Mouse (Mus musculus) ES-E14 (cell line): Measurements from ENCODE around the gene Qtrt2. TPM values are rescaled to one million over a fixed set of nuclear protein-coding genes. Genes with fewer than 3 reads are reported as not detected.

ENCODE experiments used
- DNase-seq: peaks from one replicate; pipeline ENCODE4 v3.0.0-alpha.2; 2013; ENCODE audit warnings: low read depth, low spot score
- H3K27ac ChIP-seq: 2 replicates; pipeline ENCODE4 v1.5.1; 2012; ENCODE audit warnings: low read depth, mild to moderate bottlenecking, low read length, moderate library complexity, mixed read lengths; ENCODE audit not compliant: poor library complexity, insufficient read depth, severe bottlenecking
- H3K36me3 ChIP-seq: 2 replicates; pipeline ENCODE4 v1.6.1; 2012; ENCODE audit warnings: mild to moderate bottlenecking, low read length, moderate library complexity, mixed read lengths; ENCODE audit not compliant: control insufficient read depth, poor library complexity, insufficient read depth, severe bottlenecking
- H3K4me1 ChIP-seq, 2 experiments: fragments of 150-350 bp in 1 of 2; sonication (generic) in 1 of 2; 2 replicates each; pipeline ENCODE4 v1.6.1; 2012; ENCODE audit warnings: low read length in 2 of 2, mild to moderate bottlenecking in 1 of 2, mixed read lengths in 1 of 2; ENCODE audit not compliant: control insufficient read depth in 2 of 2, insufficient read depth in 2 of 2, poor library complexity in 1 of 2
- H3K4me3 ChIP-seq, 2 experiments: fragments of 150-350 bp in 1 of 2; sonication (generic) in 1 of 2; 2 replicates each; pipeline ENCODE4 v1.5.1; 2012; ENCODE audit warnings: low read length in 2 of 2, low read depth in 1 of 2, mild to moderate bottlenecking in 1 of 2, mixed read lengths in 1 of 2; ENCODE audit not compliant: insufficient read depth in 1 of 2, poor library complexity in 1 of 2, severe bottlenecking in 1 of 2
- H3K9ac ChIP-seq: 2 replicates; pipeline ENCODE4 v1.6.1; 2012; ENCODE audit warnings: low read depth, mild to moderate bottlenecking, low read length, mixed read lengths; ENCODE audit not compliant: poor library complexity, insufficient read depth, severe bottlenecking
- H3K9me3 ChIP-seq: fragments of 150-350 bp; sonication (generic); 2 replicates; pipeline ENCODE4 v1.6.1; 2012; ENCODE audit warnings: low read depth, mild to moderate bottlenecking, low read length; ENCODE audit not compliant: control insufficient read depth, insufficient read depth
- CHD2 ChIP-seq: IDR thresholded peaks from 2 replicates; pipeline ENCODE4 v1.6.1; 2014; ENCODE audit warnings: mild to moderate bottlenecking, low read depth, low read length, inconsistent platforms
- HCFC1 ChIP-seq: IDR thresholded peaks from 2 replicates; pipeline ENCODE4 v1.6.1; 2012; ENCODE audit warnings: low read length, inconsistent platforms, borderline replicate concordance; ENCODE audit not compliant: insufficient read depth
- MAFK ChIP-seq: IDR thresholded peaks from 2 replicates; pipeline ENCODE4 v1.6.1; 2014; ENCODE audit warnings: mild to moderate bottlenecking, low read depth, low read length, inconsistent platforms; ENCODE audit not compliant: insufficient read depth
- ZC3H11A ChIP-seq: IDR thresholded peaks from 2 replicates; pipeline ENCODE4 v1.6.1; 2012; ENCODE audit warnings: low read depth, mild to moderate bottlenecking, inconsistent platforms, low read length, borderline replicate concordance
- ZNF384 ChIP-seq: IDR thresholded peaks from 2 replicates; pipeline ENCODE4 v1.6.1; 2012; ENCODE audit warnings: low read depth, low read length, inconsistent platforms
- in situ Hi-C, 2 experiments: fragments of 600-800 bp; cut with MboI; formaldehyde crosslinking; loops; one replicate each; pipeline ENCODE4 v1.15.1; 2025; ENCODE audit warnings: low sequenced_read_pairs in 2 of 2, inconsistent platforms in 1 of 2; ENCODE audit not compliant: unreplicated experiment in 2 of 2
- total RNA-seq: library from RNA; depleted of rRNA; stranded (reverse); fragments of 300-350 nt; gene quantifications from 2 replicates; pipeline ENCODE4 v1.2.3, GENCODE M21; 2012

The Qtrt2 gene
- total RNA-seq, 1 experiment: 63.4 TPM

GRCm38 (mm10) chr16:43958038-43958437 lies 31.4 kb upstream of the Qtrt2 start:
- H3K9ac ChIP-seq: no peak overlapping the region
- peaks cover 4% of the 10 kb centered on the region; the same call in 1 of the 2 replicates for H3K36me3 ChIP-seq
- TF ChIP-seq HCFC1 (no peak), ZC3H11A (no peak)
- no peak overlapping the region for H3K27ac ChIP-seq
- H3K4me1 ChIP-seq: no peaks in the 10 kb centered on the region
- H3K9me3 ChIP-seq: no peaks in the 10 kb centered on the region
- DNase-seq: no peak
- no peak overlapping the region for H3K4me3 ChIP-seq
- in situ Hi-C loops: no loop called here

- no peak overlapping the region for H3K9ac ChIP-seq
- in situ Hi-C loops: no loop called here
These were observed 28.3 kb upstream of the Qtrt2 start for GRCm38 (mm10) chr16:43954913-43955312.

GRCm38 (mm10) chr16:43951591-43951990 lies 25.0 kb upstream of the Qtrt2 start:
- no peak overlapping the region for H3K4me3 ChIP-seq
- H3K9me3 ChIP-seq: no peaks in the 10 kb centered on the region
- no peak for DNase-seq
- TF ChIP-seq ZNF384: no peak
- TF ChIP-seq HCFC1: no peak
- no peak for TF ChIP-seq MAFK
- no peak for TF ChIP-seq ZC3H11A
- TF ChIP-seq CHD2: no peak
- in situ Hi-C loops: no loop called here
- peaks cover 8% of the 10 kb centered on the region; the same call in 1 of the 2 replicates for H3K36me3 ChIP-seq
- no peak overlapping the region for H3K9ac ChIP-seq
- H3K27ac ChIP-seq: no peak overlapping the region
- H3K4me1 ChIP-seq: no peaks in the 10 kb centered on the region

More at GRCm38 (mm10) chr16:43954913-43955312, 28.3 kb upstream of the Qtrt2 start:
- Histone ChIP-seq H3K9me3 (no peaks in the 10 kb centered on the region), H3K4me1 (no peaks in the 10 kb centered on the region), H3K27ac (no peak overlapping the region), H3K4me3 (no peak overlapping the region), H3K36me3 (peaks cover 8% of the 10 kb centered on the region; the same call in 1 of the 2 replicates)
- no peak for TF ChIP-seq MAFK
- no peak for TF ChIP-seq CHD2
- TF ChIP-seq HCFC1: no peak
- no peak for TF ChIP-seq ZC3H11A
- no peak for TF ChIP-seq ZNF384
- no peak for DNase-seq

GRCm38 (mm10) chr16:43945869-43946268 lies 19.3 kb upstream of the Qtrt2 start:
- in situ Hi-C loops: no loop called here
- DNase-seq: no peak

GRCm38 (mm10) chr16:43945351-43945750 lies 18.7 kb upstream of the Qtrt2 start:
- Histone ChIP-seq H3K27ac (no peak overlapping the region), H3K36me3 (no peaks in the 10 kb centered on the region), H3K9me3 (no peaks in the 10 kb centered on the region), H3K9ac (no peak overlapping the region), H3K4me1 (no peaks in the 10 kb centered on the region), H3K4me3 (no peak overlapping the region)
- in situ Hi-C loops: no loop called here
- DNase-seq: no peak
- TF ChIP-seq HCFC1 (no peak), ZC3H11A (no peak), ZNF384 (no peak), CHD2 (no peak), MAFK (no peak)

More at GRCm38 (mm10) chr16:43945869-43946268, 19.3 kb upstream of the Qtrt2 start:
- Histone ChIP-seq H3K9me3 (no peaks in the 10 kb centered on the region), H3K4me3 (no peak overlapping the region), H3K36me3 (no peaks in the 10 kb centered on the region), H3K27ac (no peak overlapping the region), H3K9ac (no peak overlapping the region), H3K4me1 (no peaks in the 10 kb centered on the region)
- TF ChIP-seq CHD2 (no peak), ZNF384 (no peak)
